Mouse (Mus musculus): ENCODE results near the gene Pde4b.

GRCm38 (mm10) chr4:102630261-102630660 is 542.9 kb downstream of the Pde4b start:
- TF ChIP-seq POLR2A (IDR thresholded peaks at IDR 0.05; ENCODE audit: insufficient read length, low read depth) = no peak
- TF ChIP-seq E2F4 (IDR thresholded peaks at IDR 0.05; ENCODE audit: insufficient read depth) = no peak
- no peak for TF ChIP-seq CEBPB (IDR thresholded peaks at IDR 0.05; ENCODE audit: insufficient read depth, poor library complexity, severe bottlenecking)
- no peak for TF ChIP-seq MAX (IDR thresholded peaks at IDR 0.05; ENCODE audit: low read depth)
- TF ChIP-seq TCF12 (IDR thresholded peaks at IDR 0.05; ENCODE audit: insufficient read depth, poor library complexity, severe bottlenecking) = no peak
- TF ChIP-seq SRF (IDR thresholded peaks at IDR 0.05; ENCODE audit: control insufficient read depth, insufficient read length, low read depth) = no peak
- no peak for TF ChIP-seq REST (IDR thresholded peaks at IDR 0.05; ENCODE audit: insufficient read depth, insufficient read length)
- no peak for TF ChIP-seq TCF3 (IDR thresholded peaks at IDR 0.05; ENCODE audit: insufficient read length, low read depth)
- TF ChIP-seq MYOD1 (IDR thresholded peaks at IDR 0.05; ENCODE audit: control insufficient read depth in 1 of 3, insufficient read length in 2 of 3, low read depth in 2 of 3) = no peak
- TF ChIP-seq POLR2AphosphoS2 (IDR thresholded peaks at IDR 0.05; ENCODE audit: insufficient read length, low read depth) = no peak
- no peak for TF ChIP-seq USF1 (IDR thresholded peaks at IDR 0.05; ENCODE audit: low read depth)
- no peak for TF ChIP-seq MYOG (IDR thresholded peaks at IDR 0.05; ENCODE audit: control insufficient read depth in 1 of 3, insufficient read depth in 1 of 3, insufficient read length in 2 of 3, low read depth in 2 of 3)

Data from myocyte (in vitro differentiated cells).